Mouse (Mus musculus): ENCODE results near the gene Csnk1g2. TPM values are rescaled to one million over a fixed set of nuclear protein-coding genes. Genes with fewer than 3 reads are reported as not detected.

Gene Csnk1g2
- total RNA-seq (2021), result 100 to 1,000 TPM; 130 to 138 TPM

GRCm38 (mm10) chr10:80622661-80623456 is at the start of gene Csnk1g2:
Csnk1g2 (plus strand) TSS chr10:80622838.
- intact Hi-C loops (cut with DNase I), result no loop called here
- DNase-seq, result peak; percentile 57

DNA sequence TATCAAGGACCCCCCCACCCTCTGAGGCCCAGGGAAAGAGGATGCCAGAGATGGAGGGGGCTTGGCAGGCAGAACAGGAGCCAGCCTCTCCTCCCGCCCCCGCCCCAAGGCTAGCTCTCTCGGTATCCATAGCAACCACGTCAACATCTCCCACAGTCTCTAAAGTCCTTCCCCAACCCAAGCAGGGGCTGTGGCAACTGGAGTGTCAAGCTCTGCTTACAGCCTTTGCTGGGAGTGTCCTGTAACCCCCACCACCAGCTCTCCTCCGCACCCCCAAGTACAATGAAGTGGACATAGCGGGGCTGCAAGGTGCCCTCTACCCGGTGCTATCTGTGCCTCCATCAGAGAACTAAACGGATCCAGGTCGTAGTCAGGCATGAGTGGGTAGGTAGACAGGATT is 48.7 kb upstream of the Csnk1g2 start:
- intact Hi-C loops (cut with DNase I), result no loop called here

DNA sequence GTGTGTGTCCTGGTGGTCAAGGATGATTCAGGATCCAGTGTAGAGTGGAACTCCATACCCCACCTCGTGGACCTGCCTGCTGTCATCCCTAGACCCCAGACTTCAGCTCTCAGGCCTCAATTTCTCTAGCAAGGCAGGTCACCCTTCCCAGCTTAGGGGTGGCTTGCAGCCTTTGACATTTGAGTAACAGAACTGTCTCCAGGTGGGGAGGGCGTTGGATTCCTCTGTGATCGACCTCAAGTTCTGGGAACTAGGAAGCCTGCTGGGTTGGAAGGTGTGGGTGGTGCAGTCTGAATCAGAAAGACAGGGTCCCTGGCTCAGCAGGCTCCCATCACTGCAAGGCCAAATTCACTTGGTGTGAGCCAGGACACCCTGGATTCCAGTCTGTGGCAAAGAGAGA is 47.7 kb upstream of the Csnk1g2 start:
- no peak for DNase-seq
- intact Hi-C loops (cut with DNase I), result loop anchor here (5.0 kb wide), 1 partner anchor 112 kb away; no protein-coding TSS in a partner anchor

More for the DNA sequence above, 48.7 kb upstream of the Csnk1g2 start:
- DNase-seq, result no peak

DNA sequence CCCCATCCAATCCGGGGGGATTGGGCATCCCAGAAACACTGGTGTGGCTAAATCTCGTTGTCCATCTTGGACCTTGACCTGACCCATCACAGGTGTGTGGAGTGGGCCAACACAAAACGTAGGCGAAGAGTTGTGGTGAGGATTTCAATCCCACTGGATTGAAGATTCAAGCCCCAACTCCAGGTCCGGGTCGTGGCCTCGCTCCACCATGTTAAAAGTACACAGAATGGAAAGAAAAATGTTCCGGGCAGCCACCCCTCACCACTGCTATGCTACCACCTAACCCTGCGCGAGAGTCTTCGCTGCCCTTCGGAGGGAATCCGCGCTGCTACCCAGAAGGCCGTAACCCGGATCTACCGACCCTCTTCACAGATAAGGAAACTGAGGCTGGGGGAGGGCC is 46.7 kb upstream of the Csnk1g2 start:
- no peak for DNase-seq
- intact Hi-C loops (cut with DNase I), result loop anchor here (5.0 kb wide), 1 partner anchor 111 kb away; no protein-coding TSS in a partner anchor

DNA sequence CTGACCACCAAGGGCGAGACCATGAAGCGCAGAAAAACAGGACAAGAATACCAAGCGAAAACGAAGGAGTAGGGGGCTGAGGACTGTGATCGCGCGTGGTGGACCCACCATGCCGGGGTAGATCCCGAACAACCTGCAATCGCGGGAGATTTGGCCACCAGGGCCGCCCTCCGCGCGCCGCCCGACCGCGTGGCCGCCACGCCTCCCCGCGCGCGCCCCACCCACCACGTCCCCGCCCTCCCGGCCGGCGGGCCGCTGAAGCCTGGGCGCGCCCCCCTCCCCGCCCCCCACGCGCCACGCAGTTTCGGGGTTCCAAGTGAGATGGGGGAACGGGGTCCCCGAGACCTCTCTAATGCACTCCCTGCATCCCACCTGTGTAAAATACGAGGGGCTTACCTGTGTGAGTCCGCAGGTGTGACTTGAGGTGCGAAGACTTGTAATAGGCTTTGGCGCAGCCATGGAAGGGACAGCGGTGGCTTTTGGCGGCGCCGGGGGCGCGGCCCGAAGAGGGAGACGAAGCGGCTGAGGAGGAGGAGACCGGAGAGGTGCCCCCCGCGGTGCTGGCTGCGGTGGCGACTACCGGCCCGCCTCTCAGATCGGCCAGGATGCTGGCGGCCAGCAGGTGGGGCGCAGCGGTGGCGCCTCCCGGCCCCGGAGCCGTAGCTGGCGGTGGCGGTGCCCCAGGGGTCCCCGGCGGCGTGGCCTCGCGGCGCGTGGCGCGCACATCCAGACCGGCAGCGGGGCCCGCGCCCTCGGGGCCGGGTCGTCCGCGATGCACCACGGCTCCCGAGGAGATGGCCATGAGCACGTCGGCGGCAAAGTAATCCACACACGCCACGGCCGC is 46.1 kb upstream of the Csnk1g2 start:
- peak; percentile 65 for DNase-seq
- intact Hi-C loops (cut with DNase I), result loop anchor here (5.0 kb wide), 1 partner anchor 111 kb away; no protein-coding TSS in a partner anchor

DNA sequence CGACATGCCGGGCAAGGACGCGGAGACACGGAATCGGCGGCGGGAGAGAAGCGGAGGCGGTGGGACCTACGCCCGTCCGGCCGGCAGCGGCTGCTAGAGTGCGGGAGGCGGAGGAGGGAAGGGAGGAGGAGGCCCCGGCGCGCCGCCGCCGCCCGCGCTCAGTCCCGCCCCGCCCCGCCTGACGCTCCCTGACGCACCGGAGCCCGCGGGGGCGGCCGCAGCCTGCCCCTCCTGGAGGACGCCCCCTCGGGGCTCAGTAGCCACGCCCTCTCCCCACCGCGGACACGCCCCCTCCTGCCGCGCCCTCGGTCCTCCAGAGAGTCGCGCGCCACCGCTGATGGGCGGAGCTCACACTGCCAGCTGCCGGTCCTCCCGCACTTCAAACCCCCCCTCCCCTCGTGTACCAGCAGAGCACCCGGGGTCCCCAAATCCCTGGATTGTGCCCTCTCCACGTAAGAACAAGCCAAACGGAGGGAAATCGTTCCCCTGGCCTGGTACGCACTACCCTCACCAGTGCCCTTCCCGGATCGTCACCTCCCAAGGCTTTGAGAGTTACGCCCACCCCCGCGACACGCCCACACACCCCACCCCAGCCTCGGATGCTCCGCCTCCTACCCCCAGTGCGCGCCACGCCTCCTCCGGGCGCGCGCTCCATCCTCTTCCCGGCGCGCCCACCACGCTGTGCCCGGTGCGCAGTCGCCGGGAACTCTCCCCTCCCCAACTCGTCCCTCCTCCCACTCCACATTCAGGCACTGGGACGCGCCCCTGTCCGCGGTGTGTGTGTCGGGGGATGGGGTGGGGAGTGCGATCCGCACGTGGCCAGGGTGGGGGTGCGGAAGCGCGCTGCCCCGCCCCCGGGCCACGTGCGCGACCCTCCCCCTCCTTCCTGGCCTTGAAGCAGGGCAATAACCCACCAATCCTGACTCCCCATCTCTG is 45.2 kb upstream of the Csnk1g2 start, which contains the start of gene Klf16:
Klf16 (minus strand) TSS at position 127 of the 936 bp plus-strand sequence.
- peak; percentile 96 for DNase-seq
- intact Hi-C loops (cut with DNase I), result loop anchor here (5.0 kb wide), 1 partner anchor 110 kb away; no protein-coding TSS in a partner anchor

DNA sequence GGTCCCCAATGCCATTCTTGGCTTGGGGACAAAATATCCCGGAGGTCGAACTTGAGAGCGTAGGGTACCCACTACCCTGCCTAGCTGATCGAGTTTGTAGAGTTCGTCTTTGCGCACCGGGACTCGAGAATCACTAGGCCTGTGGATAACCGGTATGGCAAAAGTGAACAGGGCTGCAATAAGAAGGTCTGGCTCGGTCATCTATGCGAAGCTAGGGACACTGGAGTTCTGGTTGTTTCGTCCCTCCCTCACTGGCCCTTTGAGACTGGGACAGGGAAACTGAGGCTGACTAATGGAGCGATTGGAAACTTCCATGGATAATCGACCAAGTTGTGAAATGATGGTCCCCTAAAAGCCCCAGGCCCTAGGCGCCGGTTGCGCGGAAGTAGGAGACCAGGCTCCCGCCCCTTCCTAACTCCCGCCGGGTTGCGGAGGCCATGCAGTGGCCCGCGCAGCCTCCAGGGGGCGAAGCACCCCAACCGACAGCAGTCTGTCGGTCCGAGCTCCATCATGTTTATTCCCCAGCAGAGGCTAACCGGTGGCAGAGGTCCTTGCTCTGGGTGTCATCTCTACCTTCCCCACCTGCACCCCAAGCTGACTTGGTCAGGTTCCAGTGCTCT is 44.4 kb upstream of the Csnk1g2 start:
- intact Hi-C loops (cut with DNase I), result loop anchor here (5.0 kb wide), 1 partner anchor 109 kb away; no protein-coding TSS in a partner anchor
- DNase-seq, result peak; percentile 83

GRCm38 (mm10) chr10:80578911-80579310 is 43.7 kb upstream of the Csnk1g2 start:
- intact Hi-C loops (cut with DNase I), result loop anchor here (5.0 kb wide), 1 partner anchor 108 kb away; no protein-coding TSS in a partner anchor
- peak; percentile 57 for DNase-seq

DNA sequence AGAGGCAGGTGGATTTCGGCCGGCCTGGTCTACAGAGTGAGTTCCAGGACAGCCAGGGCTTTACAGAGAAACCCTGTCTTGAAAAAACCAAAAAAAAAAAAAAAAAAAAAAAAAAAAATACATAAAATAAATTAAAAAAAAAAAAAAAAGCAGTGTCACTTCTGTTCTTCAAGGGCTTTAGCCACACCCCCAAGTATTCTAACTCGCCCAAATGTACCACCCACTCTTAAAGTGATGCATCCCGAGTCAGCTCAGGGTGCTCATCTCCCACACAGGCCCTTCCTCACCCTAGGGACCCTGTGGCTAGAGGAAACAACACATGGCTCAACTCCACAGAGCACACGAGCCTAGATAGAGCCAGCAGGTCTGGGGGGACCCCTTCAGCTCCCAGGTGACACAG is 39.6 kb upstream of the Csnk1g2 start:
- intact Hi-C loops (cut with DNase I), result no loop called here
- no peak for DNase-seq

- intact Hi-C loops (cut with DNase I), result no loop called here
- peak; percentile 41 for DNase-seq
Observed at GRCm38 (mm10) chr10:80584045-80584488, 38.6 kb upstream of the Csnk1g2 start.

DNA sequence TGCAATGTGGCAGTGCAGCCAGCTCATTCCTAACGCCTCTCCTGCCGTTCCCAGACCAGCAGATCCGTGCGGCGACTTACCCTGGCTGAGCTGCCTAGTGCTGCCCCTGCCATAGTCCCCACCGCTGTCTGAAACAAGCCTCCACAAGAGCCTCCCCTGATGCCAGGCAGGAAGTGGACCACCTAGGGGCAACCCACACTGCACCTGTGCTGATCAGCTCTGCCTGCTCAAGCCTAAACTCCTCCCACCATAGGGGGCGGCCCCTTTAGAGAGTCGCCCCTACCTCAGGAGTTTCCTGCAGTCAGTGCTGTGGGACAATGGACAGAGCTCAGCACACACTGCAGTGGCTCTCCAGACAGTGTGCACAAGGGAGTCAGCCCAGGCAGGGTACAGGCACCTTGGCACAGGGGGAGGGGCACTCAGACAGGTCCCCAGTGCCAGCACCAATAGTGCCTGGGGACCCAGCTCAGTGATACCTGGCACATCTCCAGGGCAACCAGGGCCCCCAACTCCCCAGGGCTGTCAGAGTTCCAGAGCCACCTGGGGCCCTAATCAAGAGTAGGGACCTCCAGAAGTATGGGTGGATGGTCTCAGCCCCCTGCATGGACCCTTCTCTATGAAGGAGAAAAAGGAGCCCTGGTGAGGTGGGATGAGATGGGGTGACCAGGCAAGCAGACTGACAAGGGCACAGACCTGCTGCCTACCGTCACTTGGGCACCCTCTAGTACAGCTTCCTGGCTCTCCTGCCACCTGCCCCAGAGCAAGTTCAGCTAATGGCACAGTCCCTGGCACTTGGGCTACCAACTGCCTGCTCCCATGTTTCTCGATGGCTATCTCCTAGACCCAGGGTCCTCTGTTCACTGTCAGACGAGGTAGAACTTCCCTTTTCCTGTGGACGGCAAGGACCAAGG is 37.7 kb upstream of the Csnk1g2 start:
- no peak for DNase-seq

DNA sequence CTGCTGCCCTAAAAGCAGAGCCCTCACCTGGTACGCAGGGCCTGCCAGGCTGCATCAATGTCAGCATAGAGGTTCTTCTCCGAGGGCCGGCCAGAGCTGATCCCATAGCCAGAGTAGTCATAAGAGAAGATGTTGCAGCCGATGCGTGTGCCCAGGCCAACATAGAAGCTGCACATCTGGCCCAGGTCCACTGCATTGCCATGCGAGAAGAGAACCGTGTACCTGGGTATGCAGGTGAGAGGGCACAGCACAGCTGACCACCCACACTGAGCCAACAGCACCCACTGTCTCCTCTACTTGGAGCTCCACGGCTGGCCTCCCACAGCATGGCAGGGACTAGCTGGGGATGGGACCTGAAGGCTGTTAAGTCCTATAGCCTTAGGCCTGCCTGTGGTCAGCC is 37.1 kb upstream of the Csnk1g2 start:
- DNase-seq, result no peak
- intact Hi-C loops (cut with DNase I), result no loop called here

More for the DNA sequence above, 37.7 kb upstream of the Csnk1g2 start:
- intact Hi-C loops (cut with DNase I), result no loop called here

GRCm38 (mm10) chr10:80586407-80587304 is 36.0 kb upstream of the Csnk1g2 start:
- intact Hi-C loops (cut with DNase I), result no loop called here
- DNase-seq, result no peak

- DNase-seq, result no peak
- intact Hi-C loops (cut with DNase I), result no loop called here
Observed at GRCm38 (mm10) chr10:80587305-80587657, 35.4 kb upstream of the Csnk1g2 start.

DNA sequence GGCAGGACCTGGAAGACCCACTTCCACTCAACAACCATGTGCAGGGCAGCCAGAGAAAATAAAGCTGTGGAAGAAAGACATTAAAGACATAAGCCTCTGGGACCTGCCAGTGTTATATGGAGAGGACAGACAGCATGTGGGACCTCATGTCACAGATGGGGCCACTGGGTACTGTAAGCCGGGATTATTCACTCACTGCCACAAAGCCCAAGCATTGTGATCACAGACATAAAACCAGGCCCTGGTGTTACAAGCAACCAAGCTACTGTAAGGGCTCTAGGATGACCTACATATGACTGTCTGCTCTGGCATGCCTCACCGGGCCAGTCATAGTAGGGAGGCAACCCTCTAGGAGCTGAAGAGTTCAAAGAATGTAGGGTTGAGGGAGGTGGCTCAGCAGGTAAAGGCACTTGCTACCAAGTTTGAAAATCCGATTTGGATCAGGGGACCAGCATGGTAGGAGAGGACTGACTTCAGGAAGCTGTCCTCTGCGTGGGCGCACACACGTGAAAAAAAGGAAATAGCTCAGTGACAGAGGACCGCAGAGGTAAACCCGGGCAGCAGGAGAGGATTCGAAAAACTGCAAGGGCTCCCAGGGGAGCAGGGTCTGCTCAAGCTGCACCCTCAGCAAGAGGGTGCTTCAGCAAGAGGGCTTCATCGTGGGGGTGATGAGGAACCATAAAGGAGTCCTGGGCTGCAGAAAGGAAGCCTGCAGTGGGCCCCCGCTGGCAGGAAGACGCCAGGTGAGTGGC is 33.3 kb upstream of the Csnk1g2 start:
- intact Hi-C loops (cut with DNase I), result no loop called here
- DNase-seq, result no peak

DNA sequence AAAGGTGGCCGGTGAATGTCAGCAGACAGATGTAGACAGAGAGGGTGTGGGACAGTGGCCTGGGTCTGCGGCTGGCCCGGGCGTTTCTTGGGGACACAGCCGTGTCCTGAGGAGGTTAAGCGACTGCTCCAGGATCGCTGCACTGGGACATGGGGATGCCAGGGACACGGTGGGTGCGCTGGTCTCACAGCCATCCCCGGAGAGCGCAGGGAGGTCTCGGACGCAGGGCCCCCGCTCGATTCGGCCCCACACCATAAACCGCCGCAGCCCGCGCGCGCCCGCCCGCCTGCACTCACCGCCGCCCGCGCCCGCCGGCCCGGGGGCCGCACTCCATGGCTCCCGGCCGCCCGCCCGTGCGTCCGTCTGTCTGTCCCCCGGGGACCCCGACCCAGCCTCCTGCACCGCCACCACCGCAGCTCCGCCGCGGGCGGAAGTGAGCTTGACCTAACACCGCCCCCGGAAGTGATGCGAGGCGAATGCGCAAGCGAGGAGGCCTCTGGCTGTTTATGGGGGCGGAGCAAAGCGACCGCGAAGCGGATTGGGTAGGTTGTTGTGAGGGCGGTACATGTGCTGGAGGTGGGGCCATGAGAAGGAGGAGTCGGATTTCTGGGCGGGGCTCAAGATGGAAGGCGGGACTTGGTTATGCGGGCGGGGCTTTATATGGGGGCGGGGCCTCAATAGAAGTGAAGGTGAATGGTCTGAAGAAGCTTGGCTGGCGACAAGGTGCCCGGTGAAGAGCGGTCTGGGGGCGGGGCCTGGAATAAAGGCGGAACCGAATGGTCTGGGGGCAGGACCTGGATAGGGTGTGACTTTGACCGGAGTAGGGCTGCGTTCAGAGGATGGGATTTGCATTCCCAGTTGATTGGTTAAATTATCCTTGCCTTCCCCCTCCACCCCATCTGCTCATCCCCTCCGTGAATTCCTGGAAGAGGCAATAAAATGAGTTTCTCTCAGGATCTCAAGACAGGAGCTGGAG is 32.5 kb upstream of the Csnk1g2 start, which contains the start of gene Abhd17a:
Abhd17a (minus strand) TSS at position 463 of the 976 bp plus-strand sequence.
- peak; percentile 97 for DNase-seq
- intact Hi-C loops (cut with DNase I), result no loop called here
